Mouse (Mus musculus): Measurements from ENCODE around the gene Mllt10. TPM values are rescaled to one million over a fixed set of nuclear protein-coding genes. Genes with fewer than 3 reads are reported as not detected.

Gene Mllt10
- polyA plus RNA-seq, 2 experiments, result 33.4 to 52.7 TPM

DNA sequence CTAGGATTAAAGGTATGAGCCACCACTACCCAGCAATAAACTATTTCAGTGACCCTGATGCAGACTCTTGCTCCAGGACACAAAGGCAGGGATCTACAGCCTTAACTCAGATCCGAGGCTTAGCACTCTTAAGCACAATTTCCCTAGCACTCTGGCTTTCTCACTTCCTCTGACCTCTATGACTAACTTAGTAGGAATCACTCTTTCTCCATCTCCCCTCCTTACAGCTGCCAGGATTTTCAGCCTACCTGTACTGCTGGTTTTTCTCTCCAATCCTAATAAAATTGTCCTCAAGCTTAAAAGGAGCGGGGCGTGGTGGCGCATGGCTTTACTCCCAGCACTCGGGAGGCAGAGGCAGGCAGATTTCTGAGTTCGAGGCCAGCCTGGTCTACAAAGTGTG is 37.7 kb upstream of the Mllt10 start:
- Histone ChIP-seq H3K27me3 (ENCODE audit: control insufficient read depth, insufficient read depth, low read length) (no peaks in the 10 kb centered on the region), H3K9me3 (ENCODE audit: control insufficient read depth, low read length) (no peaks in the 10 kb centered on the region), H3K27ac (replicated peaks; ENCODE audit: low read depth, low read length) (no peak overlapping the region), H3K4me2 (replicated peaks; ENCODE audit: low read depth, low read length, severe bottlenecking) (no peak overlapping the region), H3K4me3 (replicated peaks; ENCODE audit: low read length) (no peak overlapping the region), H3K36me3 (ENCODE audit: control insufficient read depth, insufficient read depth, low read length) (no peaks in the 10 kb centered on the region), H3K9ac (ENCODE audit: low read depth, low read length, severe bottlenecking) (no peak overlapping the region), H3K4me1 (ENCODE audit: control insufficient read depth, insufficient read depth, low read length) (no peaks in the 10 kb centered on the region)
- no peak for DNase-seq (ENCODE audit: low spot score)
- no peak for TF ChIP-seq POLR2A (IDR thresholded peaks at IDR 0.05; ENCODE audit: borderline replicate concordance, extremely low read depth, insufficient read depth, insufficient read length)
- 93% methylated on average over 6 of the region's 6 CpGs for WGBS
- ATAC-seq (ENCODE audit: low FRiP score, low read depth), result no peak

DNA sequence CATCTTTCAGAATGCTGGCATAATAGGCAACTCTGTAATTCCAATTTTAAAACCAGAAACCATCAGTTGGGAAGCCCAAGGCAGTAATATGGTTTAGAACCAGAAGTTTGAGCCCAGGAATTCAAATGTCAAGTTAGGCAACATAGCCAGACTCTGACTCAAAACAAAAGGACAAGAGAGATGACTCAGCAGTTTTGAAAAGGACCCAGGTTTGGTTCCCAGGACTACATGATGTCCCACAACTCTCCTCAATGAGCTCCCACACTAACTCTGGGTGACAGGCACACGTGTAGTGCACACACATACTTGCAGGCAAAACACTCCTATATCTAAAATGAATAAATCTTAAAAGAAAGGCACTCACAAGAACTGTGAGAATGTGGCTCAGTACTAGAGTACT is 35.9 kb upstream of the Mllt10 start:
- Histone ChIP-seq H3K27me3 (ENCODE audit: control insufficient read depth, insufficient read depth, low read length) (no peaks in the 10 kb centered on the region), H3K9me3 (ENCODE audit: control insufficient read depth, low read length) (no peaks in the 10 kb centered on the region), H3K4me3 (replicated peaks; ENCODE audit: low read length) (no peak overlapping the region), H3K27ac (replicated peaks; ENCODE audit: low read depth, low read length) (no peak overlapping the region), H3K36me3 (ENCODE audit: control insufficient read depth, insufficient read depth, low read length) (no peaks in the 10 kb centered on the region), H3K4me2 (replicated peaks; ENCODE audit: low read depth, low read length, severe bottlenecking) (no peak overlapping the region), H3K4me1 (ENCODE audit: control insufficient read depth, insufficient read depth, low read length) (no peaks in the 10 kb centered on the region), H3K9ac (ENCODE audit: low read depth, low read length, severe bottlenecking) (no peak overlapping the region)
- no peak for TF ChIP-seq POLR2A (IDR thresholded peaks at IDR 0.05; ENCODE audit: borderline replicate concordance, extremely low read depth, insufficient read depth, insufficient read length)
- WGBS, result 84% methylated on average over 1 of the region's 1 CpGs
- no peak for ATAC-seq (ENCODE audit: low FRiP score, low read depth)
- DNase-seq (ENCODE audit: low spot score), result no peak

DNA sequence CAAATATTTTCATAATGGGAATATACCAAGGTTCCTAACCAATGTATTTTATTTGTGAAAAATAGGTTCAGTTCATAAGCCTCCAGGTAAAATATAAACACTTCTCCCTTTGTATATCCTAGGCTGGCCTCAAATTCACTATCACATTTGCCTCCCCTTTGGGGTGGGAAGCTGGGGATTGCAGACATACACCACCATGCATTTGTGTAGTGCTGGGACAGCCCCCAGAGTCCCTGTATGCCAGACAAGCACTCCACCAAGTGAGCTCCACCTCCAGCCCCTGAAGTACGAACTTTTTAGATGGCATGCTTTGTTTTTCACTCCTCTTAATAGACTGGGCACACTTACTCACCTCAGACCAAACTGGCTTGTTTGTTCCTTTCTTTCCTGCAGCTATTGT is 32.2 kb upstream of the Mllt10 start:
- no peak overlapping the region for H3K27ac ChIP-seq (replicated peaks; ENCODE audit: low read depth, low read length)
- no peak overlapping the region for H3K4me3 ChIP-seq (replicated peaks; ENCODE audit: low read length)
- no peaks in the 10 kb centered on the region for H3K36me3 ChIP-seq (ENCODE audit: control insufficient read depth, insufficient read depth, low read length)
- no peaks in the 10 kb centered on the region for H3K9me3 ChIP-seq (ENCODE audit: control insufficient read depth, low read length)
- no peak overlapping the region for H3K4me2 ChIP-seq (replicated peaks; ENCODE audit: low read depth, low read length, severe bottlenecking)
- no peak for ATAC-seq (ENCODE audit: low FRiP score, low read depth)
- DNase-seq (ENCODE audit: low spot score), result no peak
- peaks cover 10% of the 10 kb centered on the region for H3K4me1 ChIP-seq (ENCODE audit: control insufficient read depth, insufficient read depth, low read length)
- H3K9ac ChIP-seq (ENCODE audit: low read depth, low read length, severe bottlenecking), result no peak overlapping the region
- 56% methylated on average over 1 of the region's 1 CpGs for WGBS
- H3K27me3 ChIP-seq (ENCODE audit: control insufficient read depth, insufficient read depth, low read length), result no peaks in the 10 kb centered on the region
- TF ChIP-seq POLR2A (IDR thresholded peaks at IDR 0.05; ENCODE audit: borderline replicate concordance, extremely low read depth, insufficient read depth, insufficient read length), result no peak

DNA sequence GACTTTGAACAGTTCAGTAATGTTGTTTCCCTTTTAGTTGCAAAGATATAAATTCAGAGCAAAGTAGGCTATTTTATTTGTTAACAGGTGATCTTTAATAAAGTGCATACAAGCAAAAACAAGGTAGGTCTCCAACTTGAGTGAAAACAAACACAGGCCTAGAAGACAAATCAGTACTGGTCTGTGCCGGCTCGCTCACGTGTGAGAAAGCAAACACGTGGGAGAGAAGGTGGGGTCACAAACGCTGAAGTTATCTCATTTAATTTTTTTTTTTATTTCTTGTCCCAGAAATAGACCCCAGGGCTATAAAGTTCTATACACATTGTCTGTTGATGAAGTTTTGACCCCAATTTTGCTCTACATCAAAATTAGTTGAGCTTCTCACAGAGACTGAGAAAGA is 29.9 kb upstream of the Mllt10 start:
- H3K4me1 ChIP-seq (ENCODE audit: control insufficient read depth, insufficient read depth, low read length), result peaks cover 10% of the 10 kb centered on the region
- H3K4me2 ChIP-seq (replicated peaks; ENCODE audit: low read depth, low read length, severe bottlenecking), result peak overlapping the region; percentile 98; the same call in 1 of the 2 replicates
- no peaks in the 10 kb centered on the region for H3K27me3 ChIP-seq (ENCODE audit: control insufficient read depth, insufficient read depth, low read length)
- no peak overlapping the region for H3K9ac ChIP-seq (ENCODE audit: low read depth, low read length, severe bottlenecking)
- DNase-seq (ENCODE audit: low spot score) (no peak), ATAC-seq (ENCODE audit: low FRiP score, low read depth) (no peak)
- WGBS, result 62% methylated on average over 5 of the region's 5 CpGs
- no peaks in the 10 kb centered on the region for H3K9me3 ChIP-seq (ENCODE audit: control insufficient read depth, low read length)
- no peaks in the 10 kb centered on the region for H3K36me3 ChIP-seq (ENCODE audit: control insufficient read depth, insufficient read depth, low read length)
- peak overlapping the region; percentile 59; the same call in 1 of the 2 replicates for H3K4me3 ChIP-seq (replicated peaks; ENCODE audit: low read length)
- no peak for TF ChIP-seq POLR2A (IDR thresholded peaks at IDR 0.05; ENCODE audit: borderline replicate concordance, extremely low read depth, insufficient read depth, insufficient read length)
- H3K27ac ChIP-seq (replicated peaks; ENCODE audit: low read depth, low read length), result no peak overlapping the region

DNA sequence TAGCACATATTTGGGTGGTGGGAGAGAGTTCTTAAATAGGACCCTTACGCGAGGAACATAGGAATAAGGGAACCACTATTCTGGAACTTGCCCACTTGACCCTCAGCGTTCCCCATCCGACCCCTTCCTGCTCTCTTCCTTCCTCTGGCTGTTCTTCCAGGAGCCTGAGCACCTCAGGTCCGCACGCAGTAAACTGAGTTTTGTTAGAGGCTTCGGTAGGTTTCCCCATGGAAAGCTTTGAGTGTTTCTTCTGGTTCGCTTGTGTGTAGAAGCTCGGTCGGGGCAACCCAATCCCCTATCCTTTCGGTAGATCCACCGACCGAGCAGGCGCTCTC is 29.3 kb upstream of the Mllt10 start:
- ATAC-seq (ENCODE audit: low FRiP score, low read depth) (no peak), DNase-seq (ENCODE audit: low spot score) (no peak)
- Histone ChIP-seq H3K27ac (replicated peaks; ENCODE audit: low read depth, low read length) (peak overlapping the region; percentile 97), H3K36me3 (ENCODE audit: control insufficient read depth, insufficient read depth, low read length) (no peaks in the 10 kb centered on the region), H3K4me1 (ENCODE audit: control insufficient read depth, insufficient read depth, low read length) (peaks cover 10% of the 10 kb centered on the region), H3K27me3 (ENCODE audit: control insufficient read depth, insufficient read depth, low read length) (no peaks in the 10 kb centered on the region), H3K4me3 (replicated peaks; ENCODE audit: low read length) (peak overlapping the region; percentile 59), H3K4me2 (replicated peaks; ENCODE audit: low read depth, low read length, severe bottlenecking) (peak overlapping the region; percentile 98), H3K9ac (ENCODE audit: low read depth, low read length, severe bottlenecking) (peak overlapping the region; percentile 37), H3K9me3 (ENCODE audit: control insufficient read depth, low read length) (no peaks in the 10 kb centered on the region)
- TF ChIP-seq POLR2A (IDR thresholded peaks at IDR 0.05; ENCODE audit: borderline replicate concordance, extremely low read depth, insufficient read depth, insufficient read length), result no peak
- 4% methylated on average over 14 of the region's 14 CpGs for WGBS
